Mouse (Mus musculus) embryonic fibroblast, embryonic 13.5 days (primary cell): ENCODE measurements around the gene Zscan18.

Source experiments
- CTCF ChIP-seq: IDR thresholded peaks from 2 replicates; pipeline ENCODE4 v1.5.1; 2011; ENCODE audit warnings: mild to moderate bottlenecking, control low read depth, low read length, moderate library complexity, borderline replicate concordance; ENCODE audit not compliant: insufficient read depth
- POLR2A ChIP-seq: IDR thresholded peaks from 2 replicates; pipeline ENCODE4 v1.6.1; 2011; ENCODE audit warnings: low read depth, mild to moderate bottlenecking, control low read depth, low read length, moderate library complexity

DNA sequence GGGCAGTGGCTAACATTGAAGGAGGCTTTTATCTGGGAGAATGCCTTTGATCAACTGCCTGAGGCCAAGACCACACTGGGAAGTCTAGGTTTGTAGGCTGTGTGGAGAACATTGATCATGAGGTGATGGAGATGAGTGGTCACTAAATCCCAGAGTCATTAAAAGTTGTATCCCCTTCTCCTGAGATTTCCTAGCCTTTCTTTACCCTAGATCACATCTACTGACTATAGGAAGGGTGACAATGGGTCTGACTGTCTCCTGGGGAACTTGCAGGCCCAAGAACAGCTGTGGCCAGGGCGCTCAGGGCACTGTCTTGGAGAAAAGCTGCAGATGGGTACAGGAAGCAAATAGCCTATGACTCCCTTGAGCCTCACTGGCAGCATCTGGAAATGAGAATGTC, 68.5 kb downstream of the Zscan18 start, which contains the start of gene Vmn2r56:
- no peak for TF ChIP-seq POLR2A
- no peak for TF ChIP-seq CTCF
